Mouse (Mus musculus): Measurements from ENCODE around the gene Elmo3.

GRCm38 (mm10) chr8:105299962-105300361, 5.4 kb upstream of the Elmo3 start:
- TF ChIP-seq POLR2A (IDR thresholded peaks at IDR 0.05; ENCODE audit: low read depth, low read length) = no peak
- TF ChIP-seq CTCF (conservative IDR thresholded peaks at IDR 0.05; ENCODE audit: insufficient read depth, insufficient read length, low read depth, low read length) = no peak

Data from kidney, adult 2 months (tissue).